Mouse (Mus musculus): ENCODE results near the gene Pygo2.

Gene Pygo2

GRCm38 (mm10) chr3:89393605-89394004, 36.4 kb upstream of the Pygo2 start:
- peak; percentile 93 for DNase-seq (ENCODE audit: low spot score)

- no peak for DNase-seq (ENCODE audit: low spot score)
Measured at GRCm38 (mm10) chr3:89394006-89394893, 35.8 kb upstream of the Pygo2 start, which contains the start of gene Zbtb7b. Zbtb7b (minus strand) TSS chr3:89394776.

GRCm38 (mm10) chr3:89394894-89395256, 35.1 kb upstream of the Pygo2 start:
- DNase-seq (ENCODE audit: low spot score) = no peak

- DNase-seq (ENCODE audit: low spot score) = no peak
Measured at GRCm38 (mm10) chr3:89395419-89395805, 34.6 kb upstream of the Pygo2 start.

- no peak for DNase-seq (ENCODE audit: low spot score)
Measured at GRCm38 (mm10) chr3:89395806-89396653, 34.0 kb upstream of the Pygo2 start.

- DNase-seq (ENCODE audit: low spot score) = no peak
Measured at GRCm38 (mm10) chr3:89396654-89397005, 33.4 kb upstream of the Pygo2 start.

GRCm38 (mm10) chr3:89401329-89401728, 28.7 kb upstream of the Pygo2 start:
- DNase-seq (ENCODE audit: low spot score) = no peak

- DNase-seq (ENCODE audit: low spot score) = no peak
Measured at GRCm38 (mm10) chr3:89402693-89403092, 27.3 kb upstream of the Pygo2 start, which contains the start of gene Lenep. Lenep (minus strand) TSS chr3:89402793.

GRCm38 (mm10) chr3:89406887-89407286, 23.1 kb upstream of the Pygo2 start:
- no peak for DNase-seq (ENCODE audit: low spot score)

- no peak for DNase-seq (ENCODE audit: low spot score)
Measured at GRCm38 (mm10) chr3:89408448-89408847, 21.6 kb upstream of the Pygo2 start.

GRCm38 (mm10) chr3:89409701-89410100, 20.3 kb upstream of the Pygo2 start:
- DNase-seq (ENCODE audit: low spot score) = no peak

- no peak for DNase-seq (ENCODE audit: low spot score)
Measured at GRCm38 (mm10) chr3:89410864-89411263, 19.1 kb upstream of the Pygo2 start.

GRCm38 (mm10) chr3:89411490-89412393, 18.3 kb upstream of the Pygo2 start, which contains the start of gene Flad1:
Flad1 (minus strand) TSS chr3:89411870.
- peak; percentile 100 for DNase-seq (ENCODE audit: low spot score)

- no peak for DNase-seq (ENCODE audit: low spot score)
Measured at GRCm38 (mm10) chr3:89416158-89416557, 13.9 kb upstream of the Pygo2 start.

GRCm38 (mm10) chr3:89417131-89417530, 12.9 kb upstream of the Pygo2 start:
- no peak for DNase-seq (ENCODE audit: low spot score)

GRCm38 (mm10) chr3:89417840-89418169, 12.2 kb upstream of the Pygo2 start:
- DNase-seq (ENCODE audit: low spot score) = no peak

- DNase-seq (ENCODE audit: low spot score) = peak; percentile 96
Measured at GRCm38 (mm10) chr3:89418170-89418860, 11.7 kb upstream of the Pygo2 start, which contains the start of the genes Cks1b and Shc1. Cks1b (minus strand) TSS chr3:89418383. Shc1 (plus strand) TSS chr3:89418443.

GRCm38 (mm10) chr3:89418861-89419250, 11.2 kb upstream of the Pygo2 start:
- DNase-seq (ENCODE audit: low spot score) = no peak

GRCm38 (mm10) chr3:89419571-89419970, 10.4 kb upstream of the Pygo2 start:
- DNase-seq (ENCODE audit: low spot score) = no peak

GRCm38 (mm10) chr3:89419981-89420380, 10.0 kb upstream of the Pygo2 start:
- DNase-seq (ENCODE audit: low spot score) = no peak

GRCm38 (mm10) chr3:89420421-89420820, 9.6 kb upstream of the Pygo2 start:
- DNase-seq (ENCODE audit: low spot score) = no peak
